In genomic region chr7:128824986-128825563, GRCm38 (mm10) we compare ENCODE assay signal across 14 mouse cellular contexts.
"Had no signal": no experiment of that assay in that cellular context is flagged by ENCODE, and none has a peak within 500 bp of the region (broad histone marks: within the 10 kb centered on the region; RNA-seq: fewer than 3 reads in every experiment).

No protein-coding gene starts in this region.

- H3K4me2 ChIP-seq: liver, embryonic 13.5 days; midbrain, embryonic 11.5 days; midbrain, embryonic 15.5 days; neural tube, embryonic 12.5 days had no signal

- ATAC-seq: hindbrain, embryonic 16.5 days; inflammation-experienced regulatory T-cells, adult 6 months; intestine, postnatal 0 days; liver, postnatal 0 days; midbrain, embryonic 15.5 days had no signal

- H3K27ac ChIP-seq: left cerebral cortex, adult 2 months; liver, embryonic 13.5 days; macrophage; midbrain, embryonic 15.5 days; neural tube, embryonic 12.5 days; stomach, postnatal 0 days had no signal

- H3K9me3 ChIP-seq: liver, embryonic 13.5 days; megakaryocyte, embryonic 14.5 days; midbrain, embryonic 15.5 days; neural tube, embryonic 12.5 days had no signal

- DNase-seq: liver; liver, embryonic 13.5 days; liver, postnatal 0 days; thymus, postnatal 4 days had no signal

- H3K27me3 ChIP-seq: liver, embryonic 13.5 days; megakaryocyte, embryonic 14.5 days; neural tube, embryonic 12.5 days had no signal

- H3K9ac ChIP-seq: liver, embryonic 13.5 days; liver, postnatal 0 days; midbrain, embryonic 15.5 days; neural tube, embryonic 12.5 days had no signal

- H3K4me1 ChIP-seq: liver, embryonic 13.5 days; megakaryocyte, embryonic 14.5 days; midbrain, embryonic 15.5 days; neural tube, embryonic 12.5 days had no signal

- H3K4me3 ChIP-seq: left cerebral cortex, adult 2 months; liver, embryonic 13.5 days; megakaryocyte, embryonic 14.5 days; midbrain, embryonic 15.5 days; neural tube, embryonic 12.5 days had no signal

- H3K36me3 ChIP-seq: liver, embryonic 13.5 days; midbrain, embryonic 15.5 days; neural tube, embryonic 12.5 days had no signal
